ENCODE assay signal across 23 mouse cellular contexts in genomic region chr11:109081454-109081853, GRCm38 (mm10).
DNase-seq lines count a peak whose midpoint lies in the region; ATAC-seq lines count a peak whose summit lies in the region.
"Had no signal": no experiment of that assay in that cellular context is flagged by ENCODE, and none has a peak within 500 bp of the region (broad histone marks: within the 10 kb centered on the region; RNA-seq: fewer than 3 reads in every experiment).

No protein-coding gene starts in this region.

- H3K4me3 ChIP-seq in limb, embryonic 13.5 days: no peak overlapping the region
- no peak overlapping the region for H3K4me3 ChIP-seq in hindbrain, embryonic 14.5 days (replicated peaks; ENCODE audit: low read length)
- H3K4me3 ChIP-seq: embryonic facial prominence, embryonic 12.5 days; erythroblast, embryonic 14.5 days; forebrain, embryonic 12.5 days; forebrain, embryonic 15.5 days; hindbrain, embryonic 12.5 days had no signal

- 17% methylated on average over 10 of the region's 10 CpGs for WGBS in limb, embryonic 13.5 days
- 64% methylated on average over 10 of the region's 10 CpGs for WGBS in hindbrain, embryonic 14.5 days

- H3K4me2 ChIP-seq in limb, embryonic 13.5 days (replicated peaks): peak overlapping the region; percentile 21
- H3K4me2 ChIP-seq in hindbrain, embryonic 14.5 days (replicated peaks): no peak overlapping the region
- H3K4me2 ChIP-seq: embryonic facial prominence, embryonic 12.5 days; forebrain, embryonic 12.5 days; forebrain, embryonic 15.5 days; heart, embryonic 11.5 days; hindbrain, embryonic 12.5 days had no signal

- no peak overlapping the region for H3K9ac ChIP-seq in limb, embryonic 13.5 days
- H3K9ac ChIP-seq in hindbrain, embryonic 14.5 days: no peak overlapping the region
- H3K9ac ChIP-seq: embryonic facial prominence, embryonic 12.5 days; forebrain, embryonic 12.5 days; forebrain, embryonic 15.5 days; hindbrain, embryonic 12.5 days had no signal

- peak overlapping the region; percentile 23; the same call in 1 of the 2 replicates for H3K27ac ChIP-seq in limb, embryonic 13.5 days
- no peak overlapping the region for H3K27ac ChIP-seq in hindbrain, embryonic 14.5 days
- H3K27ac ChIP-seq: embryonic facial prominence, embryonic 12.5 days; forebrain, embryonic 12.5 days; forebrain, embryonic 15.5 days; hindbrain, embryonic 12.5 days had no signal

- DNase-seq in embryo, embryonic 11 days: peak; percentile 20
- DNase-seq in embryo, embryonic 10.5 days (ENCODE audit: low spot score): no peak
- DNase-seq in forelimb bud, embryonic 11.5 days (ENCODE audit: low read depth, low spot score): peak; percentile 36
- peak; percentile 51 for DNase-seq in mesoderm, embryonic 11.5 days (ENCODE audit: low read depth, low spot score)
- no peak for DNase-seq in cerebellum, postnatal 36 days
- DNase-seq in hindbrain, embryonic 14.5 days (ENCODE audit: low spot score): no peak
- DNase-seq: adrenal gland, postnatal 10 days; adrenal gland, postnatal 36 days; cerebellum, adult 18-20 months; cerebellum, adult 9-10 months; cerebellum, postnatal 14 days; gastrocnemius, postnatal 10 days had no signal

- no peaks in the 10 kb centered on the region for H3K36me3 ChIP-seq in limb, embryonic 13.5 days
- no peaks in the 10 kb centered on the region for H3K36me3 ChIP-seq in hindbrain, embryonic 14.5 days (replicated peaks; ENCODE audit: control insufficient read depth, insufficient read depth)
- H3K36me3 ChIP-seq: embryonic facial prominence, embryonic 12.5 days; forebrain, embryonic 12.5 days; forebrain, embryonic 15.5 days; G1E; hindbrain, embryonic 12.5 days had no signal

- peaks cover 53% of the 10 kb centered on the region for H3K4me1 ChIP-seq in limb, embryonic 13.5 days
- no peaks in the 10 kb centered on the region for H3K4me1 ChIP-seq in hindbrain, embryonic 14.5 days (replicated peaks; ENCODE audit: control insufficient read depth, insufficient read depth, low read length)
- H3K4me1 ChIP-seq: forebrain, embryonic 12.5 days; forebrain, embryonic 15.5 days had no signal

- ATAC-seq in limb, embryonic 13.5 days (ENCODE audit: low FRiP score, low read depth): peak; percentile 55; the same call in 1 of the 2 replicates
- ATAC-seq in hindbrain, embryonic 14.5 days (ENCODE audit: low FRiP score): no peak
- ATAC-seq: forebrain, embryonic 15.5 days; hindbrain, embryonic 16.5 days; Patski had no signal

- H3K9me3 ChIP-seq in limb, embryonic 13.5 days: no peaks in the 10 kb centered on the region
- H3K9me3 ChIP-seq in hindbrain, embryonic 14.5 days (ENCODE audit: control insufficient read depth, low read length): no peaks in the 10 kb centered on the region
- H3K9me3 ChIP-seq: embryonic facial prominence, embryonic 12.5 days; forebrain, embryonic 12.5 days; forebrain, embryonic 15.5 days; hindbrain, embryonic 12.5 days had no signal

- no peaks in the 10 kb centered on the region; the same call in 1 of the 2 replicates for H3K27me3 ChIP-seq in limb, embryonic 13.5 days
- H3K27me3 ChIP-seq in hindbrain, embryonic 14.5 days (ENCODE audit: control insufficient read depth, insufficient read depth, low read length): no peaks in the 10 kb centered on the region
- H3K27me3 ChIP-seq: CH12.LX; embryonic facial prominence, embryonic 12.5 days; forebrain, embryonic 12.5 days; forebrain, embryonic 15.5 days; hindbrain, embryonic 12.5 days had no signal

Comparison
In these comparisons a context has a peak if more than half of its experiments do, and no peak if none do; other contexts are left out.
1. DNase-seq: peak in embryo, embryonic 11 days (single experiment), forelimb bud, embryonic 11.5 days (single experiment) and mesoderm, embryonic 11.5 days (single experiment); none in embryo, embryonic 10.5 days (single experiment), cerebellum, postnatal 36 days (0 of 2) and hindbrain, embryonic 14.5 days (single experiment).